Mouse (Mus musculus) yolk sac, embryonic 10.5 days (tissue): ENCODE data around the gene Ccdc191.

Experiments used
- DNase-seq: peaks from one replicate; pipeline ENCODE4 v3.0.0-alpha.2; 2017; ENCODE audit warnings: low spot score

Ccdc191 gene

GRCm38 (mm10) chr16:43931502-43931901, 41.9 kb downstream of the Ccdc191 start:
- DNase-seq, result no peak

- no peak for DNase-seq
These were observed 42.7 kb downstream of the Ccdc191 start for GRCm38 (mm10) chr16:43932319-43932718.

GRCm38 (mm10) chr16:43933041-43933440, 43.4 kb downstream of the Ccdc191 start:
- DNase-seq, result no peak

- no peak for DNase-seq
These were observed 45.3 kb downstream of the Ccdc191 start for GRCm38 (mm10) chr16:43934856-43935255.

GRCm38 (mm10) chr16:43935367-43935766, 45.8 kb downstream of the Ccdc191 start:
- DNase-seq, result no peak

- DNase-seq, result no peak
These were observed 46.3 kb downstream of the Ccdc191 start for GRCm38 (mm10) chr16:43935892-43936291.

- DNase-seq, result no peak
These were observed 51.2 kb downstream of the Ccdc191 start for GRCm38 (mm10) chr16:43940846-43941245.

- DNase-seq, result no peak
These were observed 55.8 kb downstream of the Ccdc191 start for GRCm38 (mm10) chr16:43945351-43945750.

- no peak for DNase-seq
These were observed 56.3 kb downstream of the Ccdc191 start for GRCm38 (mm10) chr16:43945869-43946268.

GRCm38 (mm10) chr16:43951591-43951990, 62.0 kb downstream of the Ccdc191 start:
- no peak for DNase-seq

- no peak for DNase-seq
These were observed 65.3 kb downstream of the Ccdc191 start for GRCm38 (mm10) chr16:43954913-43955312.

GRCm38 (mm10) chr16:43958038-43958437, 68.4 kb downstream of the Ccdc191 start:
- no peak for DNase-seq

- no peak for DNase-seq
These were observed 73.7 kb downstream of the Ccdc191 start for GRCm38 (mm10) chr16:43963291-43963690.

GRCm38 (mm10) chr16:43963780-43964179, 74.2 kb downstream of the Ccdc191 start:
- no peak for DNase-seq

GRCm38 (mm10) chr16:43965781-43966389, 76.3 kb downstream of the Ccdc191 start:
- DNase-seq, result no peak

- no peak for DNase-seq
These were observed 80.8 kb downstream of the Ccdc191 start for GRCm38 (mm10) chr16:43970426-43970825.

- DNase-seq, result no peak
These were observed 81.6 kb downstream of the Ccdc191 start for GRCm38 (mm10) chr16:43971189-43971588.

GRCm38 (mm10) chr16:43971741-43972140, 82.1 kb downstream of the Ccdc191 start:
- no peak for DNase-seq

GRCm38 (mm10) chr16:43972391-43972790, 82.8 kb downstream of the Ccdc191 start:
- no peak for DNase-seq

- no peak for DNase-seq
These were observed 83.5 kb downstream of the Ccdc191 start for GRCm38 (mm10) chr16:43973147-43973546.

- DNase-seq, result no peak
These were observed 84.1 kb downstream of the Ccdc191 start for GRCm38 (mm10) chr16:43973606-43974220.

- no peak for DNase-seq
These were observed 89.4 kb downstream of the Ccdc191 start for GRCm38 (mm10) chr16:43979010-43979327.

- peak; percentile 51 for DNase-seq
These were observed 89.9 kb downstream of the Ccdc191 start, which contains the start of gene Zdhhc23 for GRCm38 (mm10) chr16:43979328-43980109. TSS of gene Zdhhc23 (minus strand) at chr16:43979791.
